In the genomic region with DNA sequence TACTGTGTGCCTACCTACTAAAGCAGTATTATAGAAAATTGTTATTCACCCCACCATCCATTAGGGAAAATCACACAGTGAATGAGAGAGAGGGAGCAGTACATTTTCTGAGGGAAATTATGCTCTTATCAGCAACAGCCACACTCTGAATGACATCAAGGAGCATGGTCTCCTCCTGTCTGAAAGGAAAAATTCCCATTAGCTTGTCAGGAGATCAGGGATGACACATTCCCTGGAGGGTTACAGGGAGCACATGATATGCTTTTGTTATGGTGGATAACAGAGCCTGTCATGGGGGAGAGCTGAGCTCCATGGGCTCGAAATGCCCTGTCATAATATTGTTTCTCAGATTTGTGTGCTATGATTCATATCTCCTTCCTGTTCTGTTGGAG, we compare ENCODE assay signal across 26 mouse cellular contexts. TPM values are rescaled to one million over a fixed set of nuclear protein-coding genes. Genes with fewer than 3 reads are reported as not detected.
DNase-seq lines count a peak whose midpoint lies in the region; ATAC-seq lines count a peak whose summit lies in the region.
"Had no signal": no experiment of that assay in that cellular context is flagged by ENCODE, and none has a peak within 500 bp of the region (broad histone marks: within the 10 kb centered on the region; RNA-seq: fewer than 3 reads in every experiment).

No protein-coding gene starts in this region.

- no peak overlapping the region for H3K27ac ChIP-seq in hindbrain, embryonic 11.5 days (ENCODE audit: low read depth, low read length)
- no peak overlapping the region for H3K27ac ChIP-seq in hindbrain, embryonic 10.5 days
- H3K27ac ChIP-seq in forebrain, embryonic 12.5 days = no peak overlapping the region
- peak overlapping the region; percentile 60 for H3K27ac ChIP-seq in hindbrain, embryonic 13.5 days
- H3K27ac ChIP-seq in midbrain, embryonic 15.5 days = peak overlapping the region; percentile 10; the same call in 1 of the 2 replicates
- H3K27ac ChIP-seq: left cerebral cortex, adult 2 months had no signal

- no peak overlapping the region for H3K4me2 ChIP-seq in hindbrain, embryonic 11.5 days (replicated peaks; ENCODE audit: low read depth, low read length)
- no peak overlapping the region for H3K4me2 ChIP-seq in forebrain, embryonic 12.5 days
- no peak overlapping the region for H3K4me2 ChIP-seq in hindbrain, embryonic 13.5 days
- no peak overlapping the region for H3K4me2 ChIP-seq in midbrain, embryonic 15.5 days
- H3K4me2 ChIP-seq: heart, embryonic 12.5 days had no signal

- H3K36me3 ChIP-seq in hindbrain, embryonic 11.5 days (ENCODE audit: control insufficient read depth, insufficient read depth, low read length) = no peaks in the 10 kb centered on the region
- no peaks in the 10 kb centered on the region for H3K36me3 ChIP-seq in hindbrain, embryonic 10.5 days
- H3K36me3 ChIP-seq in forebrain, embryonic 12.5 days (replicated peaks) = no peaks in the 10 kb centered on the region
- H3K36me3 ChIP-seq in hindbrain, embryonic 13.5 days = no peaks in the 10 kb centered on the region
- no peaks in the 10 kb centered on the region for H3K36me3 ChIP-seq in midbrain, embryonic 15.5 days (replicated peaks)
- H3K36me3 ChIP-seq: heart, embryonic 12.5 days had no signal

- peak; percentile 66 for ATAC-seq in hindbrain, embryonic 11.5 days (ENCODE audit: low FRiP score)
- ATAC-seq in forebrain, embryonic 12.5 days (ENCODE audit: low FRiP score) = peak; percentile 66
- peak; percentile 55 for ATAC-seq in hindbrain, embryonic 13.5 days (ENCODE audit: low FRiP score)
- ATAC-seq in midbrain, embryonic 15.5 days (replicated peaks) = peak; percentile 74
- no peak for ATAC-seq in CD4-positive, CD25-positive, alpha-beta regulatory T cell, adult 4 months
- ATAC-seq: inflammation-experienced regulatory T-cells, adult 6 months; liver, postnatal 0 days had no signal

- no peaks in the 10 kb centered on the region for H3K27me3 ChIP-seq in hindbrain, embryonic 11.5 days (ENCODE audit: control insufficient read depth, insufficient read depth, low read length)
- H3K27me3 ChIP-seq in hindbrain, embryonic 10.5 days (ENCODE audit: insufficient read depth, poor library complexity, severe bottlenecking) = no peaks in the 10 kb centered on the region
- no peaks in the 10 kb centered on the region for H3K27me3 ChIP-seq in forebrain, embryonic 12.5 days
- no peaks in the 10 kb centered on the region for H3K27me3 ChIP-seq in hindbrain, embryonic 13.5 days
- H3K27me3 ChIP-seq in midbrain, embryonic 15.5 days (replicated peaks) = no peaks in the 10 kb centered on the region
- H3K27me3 ChIP-seq: CH12.LX; heart, embryonic 12.5 days had no signal

- no peak overlapping the region for H3K9ac ChIP-seq in hindbrain, embryonic 11.5 days (ENCODE audit: low read depth, low read length)
- no peak overlapping the region for H3K9ac ChIP-seq in forebrain, embryonic 12.5 days
- no peak overlapping the region for H3K9ac ChIP-seq in hindbrain, embryonic 13.5 days
- H3K9ac ChIP-seq in midbrain, embryonic 15.5 days = no peak overlapping the region
- H3K9ac ChIP-seq: heart, embryonic 12.5 days; liver, postnatal 0 days had no signal

- 76% methylated on average over 1 of the region's 1 CpGs for WGBS in hindbrain, embryonic 11.5 days
- WGBS in hindbrain, embryonic 10.5 days = 71% methylated on average over 1 of the region's 1 CpGs
- WGBS in forebrain, embryonic 12.5 days = 86% methylated on average over 1 of the region's 1 CpGs
- WGBS in hindbrain, embryonic 13.5 days = 65% methylated on average over 1 of the region's 1 CpGs
- 65% methylated on average over 1 of the region's 1 CpGs for WGBS in midbrain, embryonic 15.5 days

- no peak overlapping the region for H3K4me3 ChIP-seq in hindbrain, embryonic 11.5 days (ENCODE audit: low read depth, low read length)
- H3K4me3 ChIP-seq in hindbrain, embryonic 10.5 days = no peak overlapping the region
- H3K4me3 ChIP-seq in forebrain, embryonic 12.5 days (replicated peaks) = no peak overlapping the region
- H3K4me3 ChIP-seq in hindbrain, embryonic 13.5 days = no peak overlapping the region
- H3K4me3 ChIP-seq in midbrain, embryonic 15.5 days = no peak overlapping the region
- H3K4me3 ChIP-seq: heart, embryonic 12.5 days; left cerebral cortex, adult 2 months had no signal

- no peak for DNase-seq in hindbrain, embryonic 11.5 days (ENCODE audit: low spot score)
- DNase-seq in hindbrain, embryonic 10.5 days (ENCODE audit: low spot score) = no peak
- no peak for DNase-seq in frontal cortex, postnatal 14 days (ENCODE audit: low spot score in 2 of 2)
- DNase-seq in thymus, postnatal 4 days = no peak
- DNase-seq: cerebellum, adult 2 months; heart, adult 11 months; heart, postnatal 14 days; kidney, adult 2 months; kidney, postnatal 14 days; layer of hippocampus, adult 9-11 months; left cerebral cortex, postnatal 4 days; liver; liver, postnatal 0 days; lung, postnatal 10 days; right cerebral cortex, adult 18-20 months; thymus, postnatal 36 days had no signal

- H3K4me1 ChIP-seq in hindbrain, embryonic 11.5 days (replicated peaks; ENCODE audit: control insufficient read depth, insufficient read depth, low read length) = no peaks in the 10 kb centered on the region
- no peaks in the 10 kb centered on the region for H3K4me1 ChIP-seq in hindbrain, embryonic 10.5 days (replicated peaks)
- no peaks in the 10 kb centered on the region; the same call in 1 of the 2 replicates for H3K4me1 ChIP-seq in forebrain, embryonic 12.5 days
- peaks cover 12% of the 10 kb centered on the region; the same call in 1 of the 2 replicates for H3K4me1 ChIP-seq in hindbrain, embryonic 13.5 days (replicated peaks)
- H3K4me1 ChIP-seq in midbrain, embryonic 15.5 days = no peaks in the 10 kb centered on the region
- H3K4me1 ChIP-seq: heart, embryonic 12.5 days had no signal

- no peaks in the 10 kb centered on the region for H3K9me3 ChIP-seq in hindbrain, embryonic 11.5 days (ENCODE audit: control insufficient read depth, low read length)
- no peaks in the 10 kb centered on the region for H3K9me3 ChIP-seq in hindbrain, embryonic 10.5 days
- H3K9me3 ChIP-seq in forebrain, embryonic 12.5 days = no peaks in the 10 kb centered on the region
- no peaks in the 10 kb centered on the region for H3K9me3 ChIP-seq in hindbrain, embryonic 13.5 days
- no peaks in the 10 kb centered on the region for H3K9me3 ChIP-seq in midbrain, embryonic 15.5 days

RNA-seq across cellular contexts. Expression of gene Gm16223, which starts 0.4 kb away (rescaled TPM):
- polyA plus RNA-seq in hindbrain, embryonic 11.5 days (2014; fragmentation: Nextera tagmentation; extraction: Ambion mirVana) = not detected in 2 replicates
- not detected in 2 replicates for polyA plus RNA-seq in hindbrain, embryonic 10.5 days (2016; fragmentation: Nextera tagmentation; extraction: Ambion mirVana)
- 0.09 TPM in 1 of 2 replicates, not detected in the other for polyA plus RNA-seq in forebrain, embryonic 12.5 days (2016; fragmentation: Nextera tagmentation; extraction: Ambion mirVana)
- not detected in 2 replicates for polyA plus RNA-seq in hindbrain, embryonic 13.5 days (2015; fragmentation: Nextera tagmentation; extraction: Ambion mirVana)
- polyA plus RNA-seq in midbrain, embryonic 15.5 days (2015; fragmentation: Nextera tagmentation; extraction: Ambion mirVana) = not detected in 2 replicates
- polyA plus RNA-seq in CD4-positive, CD25-positive, alpha-beta regulatory T cell, adult 4 months (2017; shearing (Covaris generic)) = not detected
- polyA plus RNA-seq: heart, embryonic 12.5 days; kidney, adult 2 months; liver, postnatal 0 days; small intestine, adult 2 months; testis, adult 2 months had no signal

Comparison
In these comparisons a context has a peak if more than half of its experiments do, and no peak if none do; other contexts are left out.
1. H3K27ac ChIP-seq: peak in hindbrain, embryonic 13.5 days (single experiment) and midbrain, embryonic 15.5 days (single experiment); none in hindbrain, embryonic 11.5 days (single experiment), hindbrain, embryonic 10.5 days (single experiment) and forebrain, embryonic 12.5 days (single experiment).